Mouse (Mus musculus) lung, adult 2 months (tissue): ENCODE measurements at regions not wholly inside any gene's neighbourhood (a gene's known extent, or its start where the extent isn't known, plus 50 kb on each side); places are given as distances from the start of the nearest gene placed in this dataset.

Experiments
- CTCF ChIP-seq: fragments of 200-500 bp; IDR thresholded peaks from 2 replicates; pipeline ENCODE4 v1.5.1; 2011; ENCODE audit warnings: mild to moderate bottlenecking, low read length, control low read depth; ENCODE audit not compliant: insufficient read depth
- POLR2A ChIP-seq: fragments of 200-500 bp; IDR thresholded peaks from 2 replicates; pipeline ENCODE4 v1.6.1; 2011; ENCODE audit warnings: low read depth, mild to moderate bottlenecking, control low read depth, low read length, borderline replicate concordance; ENCODE audit errors: extremely low read depth

DNA sequence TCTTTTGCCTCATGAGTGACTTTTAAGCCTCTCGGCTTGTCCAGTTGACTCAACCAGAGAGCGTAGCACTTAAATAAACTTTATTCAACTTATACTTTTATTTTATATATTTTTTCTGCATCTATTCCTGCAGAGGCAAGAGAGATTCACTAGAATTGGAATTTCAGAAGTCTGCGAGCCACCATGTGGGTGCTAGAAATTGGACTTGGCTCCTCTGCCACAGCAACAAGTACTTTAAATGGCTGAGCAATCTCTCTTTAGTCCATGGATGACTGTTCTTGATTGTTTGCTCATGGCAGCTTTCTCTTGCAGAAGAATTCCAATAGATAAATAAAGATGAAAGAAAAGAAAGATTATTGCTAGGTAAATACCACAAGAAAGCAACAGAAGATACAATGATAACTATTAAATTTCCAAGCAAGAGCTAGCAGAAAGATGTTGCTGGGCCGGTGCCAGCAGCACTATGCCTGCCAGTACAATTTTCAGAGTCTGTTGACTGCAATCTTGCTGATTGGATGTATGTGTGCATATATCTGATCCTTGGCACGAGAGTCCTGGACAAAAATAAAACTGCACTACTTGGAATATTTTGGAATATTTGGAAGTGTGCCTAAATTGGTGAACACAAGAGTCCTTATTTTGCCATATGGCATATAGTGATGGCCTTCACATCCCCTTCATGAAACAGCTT is 542.6 kb upstream of the A830018L16Rik start:
- no peak for TF ChIP-seq POLR2A
- TF ChIP-seq CTCF: no peak
